Mouse (Mus musculus): ENCODE measurements around the gene Parvg. TPM values are rescaled to one million over a fixed set of nuclear protein-coding genes. Genes with fewer than 3 reads are reported as not detected.

Gene Parvg
- polyA plus RNA-seq, 1 experiment: 10.7 TPM

- no peak for TF ChIP-seq POLR2A (IDR thresholded peaks at IDR 0.05; ENCODE audit: borderline replicate concordance, extremely low read depth, low read depth, low read length)
- TF ChIP-seq CTCF (IDR thresholded peaks at IDR 0.05; ENCODE audit: insufficient read depth, low read length): no peak
- WGBS: 50% methylated on average over 15 of the region's 15 CpGs
- Histone ChIP-seq H3K4me3 (replicated peaks; ENCODE audit: extremely low read depth, low read depth, low read length) (no peak overlapping the region), H3K4me1 (ENCODE audit: control insufficient read depth, insufficient read depth, low read length) (peaks cover 3% of the 10 kb centered on the region)
- no peak for DNase-seq
Measured at GRCm38 (mm10) chr15:84315276-84316046, 8.4 kb upstream of the Parvg start.

- TF ChIP-seq POLR2A (IDR thresholded peaks at IDR 0.05; ENCODE audit: borderline replicate concordance, extremely low read depth, low read depth, low read length): no peak
- TF ChIP-seq CTCF (IDR thresholded peaks at IDR 0.05; ENCODE audit: insufficient read depth, low read length): no peak
- DNase-seq: no peak
- no peak overlapping the region for H3K4me3 ChIP-seq (replicated peaks; ENCODE audit: extremely low read depth, low read depth, low read length)
- H3K4me1 ChIP-seq (ENCODE audit: control insufficient read depth, insufficient read depth, low read length): no peaks in the 10 kb centered on the region
- WGBS: 91% methylated on average over 4 of the region's 4 CpGs
Measured at GRCm38 (mm10) chr15:84319393-84319792, 4.4 kb upstream of the Parvg start.

GRCm38 (mm10) chr15:84321544-84322174, 2.2 kb upstream of the Parvg start:
- DNase-seq: no peak
- Histone ChIP-seq H3K4me3 (replicated peaks; ENCODE audit: extremely low read depth, low read depth, low read length) (no peak overlapping the region), H3K4me1 (ENCODE audit: control insufficient read depth, insufficient read depth, low read length) (no peaks in the 10 kb centered on the region)
- 67% methylated on average over 8 of the region's 8 CpGs for WGBS
- TF ChIP-seq CTCF (IDR thresholded peaks at IDR 0.05; ENCODE audit: insufficient read depth, low read length) (no peak), POLR2A (IDR thresholded peaks at IDR 0.05; ENCODE audit: borderline replicate concordance, extremely low read depth, low read depth, low read length) (no peak)

GRCm38 (mm10) chr15:84324870-84325553, 1.2 kb downstream of the Parvg start:
- no peaks in the 10 kb centered on the region for H3K4me1 ChIP-seq (ENCODE audit: control insufficient read depth, insufficient read depth, low read length)
- no peak for DNase-seq
- peak overlapping the region; percentile 50 for H3K4me3 ChIP-seq (replicated peaks; ENCODE audit: extremely low read depth, low read depth, low read length)
- 61% methylated on average over 8 of the region's 8 CpGs for WGBS
- no peak for TF ChIP-seq CTCF (IDR thresholded peaks at IDR 0.05; ENCODE audit: insufficient read depth, low read length)
- no peak for TF ChIP-seq POLR2A (IDR thresholded peaks at IDR 0.05; ENCODE audit: borderline replicate concordance, extremely low read depth, low read depth, low read length)

GRCm38 (mm10) chr15:84325736-84326135, 1.9 kb downstream of the Parvg start:
- no peaks in the 10 kb centered on the region for H3K4me1 ChIP-seq (ENCODE audit: control insufficient read depth, insufficient read depth, low read length)
- no peak for DNase-seq
- no peak overlapping the region for H3K4me3 ChIP-seq (replicated peaks; ENCODE audit: extremely low read depth, low read depth, low read length)
- WGBS: 56% methylated on average over 12 of the region's 12 CpGs
- TF ChIP-seq POLR2A (IDR thresholded peaks at IDR 0.05; ENCODE audit: borderline replicate concordance, extremely low read depth, low read depth, low read length) (no peak), CTCF (IDR thresholded peaks at IDR 0.05; ENCODE audit: insufficient read depth, low read length) (no peak)

- no peak for DNase-seq
- 68% methylated on average over 10 of the region's 10 CpGs for WGBS
- Histone ChIP-seq H3K4me1 (ENCODE audit: control insufficient read depth, insufficient read depth, low read length) (no peaks in the 10 kb centered on the region), H3K4me3 (replicated peaks; ENCODE audit: extremely low read depth, low read depth, low read length) (no peak overlapping the region)
- TF ChIP-seq CTCF (IDR thresholded peaks at IDR 0.05; ENCODE audit: insufficient read depth, low read length) (no peak), POLR2A (IDR thresholded peaks at IDR 0.05; ENCODE audit: borderline replicate concordance, extremely low read depth, low read depth, low read length) (no peak)
Measured at GRCm38 (mm10) chr15:84328870-84329269, 5.0 kb downstream of the Parvg start.

GRCm38 (mm10) chr15:84329940-84330339, 6.1 kb downstream of the Parvg start:
- H3K4me3 ChIP-seq (replicated peaks; ENCODE audit: extremely low read depth, low read depth, low read length): no peak overlapping the region
- 83% methylated on average over 8 of the region's 8 CpGs for WGBS
- no peak for TF ChIP-seq CTCF (IDR thresholded peaks at IDR 0.05; ENCODE audit: insufficient read depth, low read length)
- no peak for TF ChIP-seq POLR2A (IDR thresholded peaks at IDR 0.05; ENCODE audit: borderline replicate concordance, extremely low read depth, low read depth, low read length)
- H3K4me1 ChIP-seq (ENCODE audit: control insufficient read depth, insufficient read depth, low read length): no peaks in the 10 kb centered on the region
- no peak for DNase-seq

- TF ChIP-seq POLR2A (IDR thresholded peaks at IDR 0.05; ENCODE audit: borderline replicate concordance, extremely low read depth, low read depth, low read length) (no peak), CTCF (IDR thresholded peaks at IDR 0.05; ENCODE audit: insufficient read depth, low read length) (no peak)
- WGBS: 80% methylated on average over 4 of the region's 4 CpGs
- DNase-seq: no peak
- Histone ChIP-seq H3K4me1 (ENCODE audit: control insufficient read depth, insufficient read depth, low read length) (no peaks in the 10 kb centered on the region), H3K4me3 (replicated peaks; ENCODE audit: extremely low read depth, low read depth, low read length) (no peak overlapping the region)
Measured at GRCm38 (mm10) chr15:84331066-84331612, 7.3 kb downstream of the Parvg start.

- Histone ChIP-seq H3K4me1 (ENCODE audit: control insufficient read depth, insufficient read depth, low read length) (no peaks in the 10 kb centered on the region), H3K4me3 (replicated peaks; ENCODE audit: extremely low read depth, low read depth, low read length) (no peak overlapping the region)
- no peak for DNase-seq
- TF ChIP-seq POLR2A (IDR thresholded peaks at IDR 0.05; ENCODE audit: borderline replicate concordance, extremely low read depth, low read depth, low read length) (no peak), CTCF (IDR thresholded peaks at IDR 0.05; ENCODE audit: insufficient read depth, low read length) (no peak)
- WGBS: 70% methylated on average over 12 of the region's 12 CpGs
Measured at GRCm38 (mm10) chr15:84336281-84336817, 12.5 kb downstream of the Parvg start.

All from lung, adult 2 months (tissue).